Mouse (Mus musculus): ENCODE data around the gene Tasp1. TPM values are rescaled to one million over a fixed set of nuclear protein-coding genes. Genes with fewer than 3 reads are reported as not detected.
"Not testable (repeated sequence)": the region's sequence is repeated elsewhere in the genome, so short reads cannot be mapped to it uniquely, and the experiment has no call there.

Gene Tasp1
- 9.6 and 9.7 TPM in 2 replicates for polyA plus RNA-seq (2012; rRNA removed)

DNA sequence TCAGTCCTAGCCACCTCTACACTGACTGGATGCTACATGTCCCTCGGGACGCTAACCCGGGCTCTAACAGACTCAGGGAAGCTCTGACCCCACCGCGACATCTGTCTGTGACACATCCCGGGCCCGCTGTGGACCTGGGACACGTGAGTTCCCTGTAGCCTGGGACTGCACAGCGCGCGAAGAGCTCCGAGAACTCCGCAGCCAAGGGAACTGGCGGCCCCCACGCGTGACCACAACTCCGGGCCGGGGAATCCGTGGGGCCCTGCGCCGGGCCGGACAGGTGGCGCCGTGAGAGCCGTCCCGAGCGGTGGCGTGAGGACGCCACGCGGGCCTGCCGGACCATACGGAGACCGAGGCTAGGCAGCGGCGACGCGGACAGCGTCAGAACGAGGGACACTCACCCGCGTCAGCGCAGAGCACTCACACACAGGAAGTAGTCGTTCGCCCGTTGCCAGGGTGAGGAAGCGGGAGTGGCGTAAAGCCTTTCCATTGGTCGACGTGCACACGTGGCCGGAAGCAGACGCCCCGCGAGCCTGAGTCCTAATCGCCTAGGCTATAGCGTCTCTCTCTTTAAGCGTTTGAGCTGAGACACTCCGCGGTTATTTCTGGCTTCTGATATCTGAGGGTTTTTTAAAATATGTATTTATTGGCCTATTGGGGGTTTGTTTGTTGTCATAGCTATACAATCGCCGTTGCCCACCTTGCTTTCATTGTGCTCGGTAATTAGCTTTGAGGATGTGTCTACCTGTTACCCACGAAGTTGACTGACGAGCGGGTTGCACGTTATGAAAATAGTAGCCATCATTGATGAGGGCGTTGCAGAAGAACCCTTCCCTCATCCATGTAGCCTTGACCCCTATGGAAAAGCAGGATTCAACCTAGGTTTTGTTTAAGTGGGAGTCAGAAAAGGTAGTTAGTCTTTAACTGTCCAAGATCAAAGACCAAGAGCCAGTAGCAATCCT, at the start of gene Tasp1:
Gene Tasp1, minus strand, starts transcription at position 453 of the 962 bp plus-strand sequence.
- peak; percentile 78 for DNase-seq (ENCODE audit: low spot score)

DNA sequence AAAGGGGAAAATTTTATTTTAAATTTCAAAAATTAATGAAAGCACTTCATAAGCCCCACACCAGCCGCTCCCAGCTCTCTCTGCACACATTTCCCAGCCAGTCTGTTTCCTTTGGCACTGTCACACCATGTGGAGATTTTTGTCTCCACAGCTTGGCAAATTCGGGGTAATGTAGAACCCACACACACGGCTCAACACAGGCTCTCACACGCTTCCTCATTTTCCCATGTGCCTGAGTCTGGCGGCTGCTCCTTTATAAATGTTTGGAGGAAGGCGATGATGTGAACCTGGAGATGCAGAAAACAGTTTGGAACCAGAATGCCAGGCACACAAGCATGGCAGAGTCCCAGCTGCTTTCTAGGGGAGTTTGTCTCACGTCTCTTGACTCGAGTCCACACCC, 47.2 kb upstream of the Tasp1 start:
- no peak for DNase-seq (ENCODE audit: low spot score)

DNA sequence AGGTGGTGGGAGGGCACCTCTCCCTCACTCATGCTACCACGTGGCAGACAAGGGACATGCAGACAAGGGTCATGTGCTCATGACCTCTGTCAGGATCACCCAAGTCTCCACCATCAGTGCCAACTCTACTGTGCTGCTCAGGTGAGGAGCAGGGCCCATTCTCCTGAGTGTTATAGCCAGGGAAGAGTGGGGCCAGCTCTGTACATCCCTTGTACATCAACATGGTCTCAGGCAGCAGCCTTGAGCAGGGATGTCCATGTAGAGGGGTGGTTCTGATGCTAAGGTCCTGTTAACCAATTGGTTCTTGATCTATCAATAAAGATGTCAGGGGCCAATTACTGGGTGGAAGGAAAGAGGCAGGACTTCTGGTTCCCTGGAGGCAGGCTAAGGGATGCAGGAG, 42.3 kb upstream of the Tasp1 start:
- DNase-seq (ENCODE audit: low spot score) = no peak

DNA sequence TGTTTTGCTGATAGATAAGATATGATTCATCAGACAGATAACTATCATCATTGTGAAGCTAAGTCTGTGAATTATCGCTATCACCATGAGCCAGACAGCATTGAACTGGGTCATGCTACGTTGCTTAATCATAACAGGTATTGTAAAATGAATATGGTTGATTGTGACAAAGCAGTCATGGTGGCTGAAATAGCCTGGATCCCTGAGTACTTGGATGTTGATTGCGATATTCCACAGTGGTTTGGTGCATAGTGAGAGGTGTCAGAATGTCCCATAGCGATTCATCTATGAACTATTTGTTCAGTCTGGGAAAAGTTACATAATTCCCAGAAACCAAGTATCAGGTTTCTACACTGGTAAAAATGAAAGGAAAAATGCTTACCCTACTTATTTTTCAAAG, 41.0 kb upstream of the Tasp1 start:
- no peak for DNase-seq (ENCODE audit: low spot score)

DNA sequence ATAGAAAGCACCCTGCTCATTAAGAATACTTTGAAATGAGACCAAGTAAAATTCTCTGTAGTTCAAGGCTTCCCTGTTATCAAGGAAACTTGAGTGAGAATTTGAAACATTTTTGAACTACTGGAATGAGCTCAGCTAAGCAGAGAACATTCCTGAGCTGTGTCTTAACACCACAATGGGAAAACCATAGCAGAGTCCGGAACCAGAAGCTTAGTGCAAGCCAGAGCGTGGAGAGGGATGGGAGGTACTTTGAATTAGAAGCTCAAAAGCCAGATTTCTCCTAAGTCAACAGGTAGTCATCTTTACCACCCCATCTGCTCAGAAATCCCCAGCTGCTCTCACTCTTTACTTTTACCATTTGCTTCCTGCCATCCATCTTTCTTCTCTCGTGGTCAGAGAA, 38.3 kb upstream of the Tasp1 start:
- DNase-seq (ENCODE audit: low spot score) = no peak

- no peak for DNase-seq (ENCODE audit: low spot score)
These were observed 34.2 kb upstream of the Tasp1 start for GRCm38 (mm10) chr2:140100551-140101474.

- DNase-seq (ENCODE audit: low spot score) = no peak
These were observed 33.4 kb upstream of the Tasp1 start for GRCm38 (mm10) chr2:140099971-140100370.

DNA sequence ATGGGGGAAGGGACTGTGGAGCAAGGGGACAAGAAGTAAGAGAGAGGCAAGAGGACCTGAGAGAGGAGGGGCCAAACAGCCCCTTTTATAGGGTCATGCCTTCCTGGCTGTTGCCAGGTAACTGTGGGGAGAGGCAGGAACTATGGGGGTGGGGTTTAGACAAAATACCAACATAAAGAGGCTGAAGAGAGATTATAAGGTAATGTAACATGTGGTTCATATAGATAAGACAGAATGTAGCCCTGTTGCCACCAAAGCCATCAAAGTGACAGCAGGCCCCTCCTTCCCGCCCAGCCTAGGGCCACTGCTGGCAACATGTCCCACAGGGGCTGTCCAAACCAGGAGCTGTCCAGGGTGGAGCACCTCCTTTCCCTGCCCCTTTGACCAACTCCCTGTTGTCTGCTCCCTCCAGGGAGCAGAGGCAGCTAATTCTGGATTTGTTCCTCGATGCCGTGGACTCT, 30.6 kb upstream of the Tasp1 start:
- DNase-seq (ENCODE audit: low spot score) = no peak

DNA sequence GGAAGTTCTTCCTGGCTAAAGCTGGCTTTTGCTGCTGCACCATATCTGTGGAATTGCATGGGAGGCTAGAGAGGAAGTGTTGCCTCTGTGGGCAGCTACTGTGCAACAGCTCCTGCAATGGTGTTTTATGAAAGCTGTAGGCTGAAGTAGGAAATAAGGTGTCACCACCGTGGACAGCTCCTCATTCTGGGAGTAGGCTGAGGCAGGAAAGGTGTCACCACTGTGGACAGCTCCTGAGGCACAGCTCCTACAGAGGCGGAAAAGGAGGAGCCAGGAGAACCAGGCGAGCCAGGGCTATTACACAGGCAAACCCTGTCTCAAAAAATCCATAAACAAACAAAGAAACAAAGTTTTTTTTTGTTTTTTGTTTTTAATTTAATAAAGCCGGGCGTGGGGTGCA, 29.4 kb upstream of the Tasp1 start:
- DNase-seq (ENCODE audit: low spot score) = no peak

GRCm38 (mm10) chr2:140093433-140093832, 26.8 kb upstream of the Tasp1 start:
- DNase-seq (ENCODE audit: low spot score) = no peak

DNA sequence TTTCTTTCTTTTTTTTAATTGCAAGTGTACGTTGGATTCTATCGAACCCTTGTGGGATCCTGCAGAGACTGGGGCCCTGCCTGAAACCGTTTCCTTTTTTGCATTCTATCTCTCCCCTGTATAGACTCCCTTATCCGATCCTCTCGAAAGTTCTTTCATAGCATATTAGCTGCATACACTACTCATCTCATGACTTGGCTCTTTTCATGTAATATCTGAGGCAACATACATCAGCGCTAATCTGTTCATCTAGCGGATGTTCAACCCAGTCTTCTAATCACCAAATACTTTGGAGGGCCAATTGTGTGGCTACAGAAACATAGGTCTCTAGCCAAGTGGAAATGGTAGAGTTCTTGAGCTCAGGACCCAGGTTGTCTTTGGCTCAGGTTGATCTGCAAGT, 17.6 kb upstream of the Tasp1 start:
- no peak for DNase-seq (ENCODE audit: low spot score)

- no peak for DNase-seq (ENCODE audit: low spot score)
These were observed 14.4 kb upstream of the Tasp1 start for GRCm38 (mm10) chr2:140080747-140081577.

- not testable (repeated sequence) for DNase-seq (ENCODE audit: low spot score)
These were observed 12.7 kb upstream of the Tasp1 start for GRCm38 (mm10) chr2:140079284-140079683.

DNA sequence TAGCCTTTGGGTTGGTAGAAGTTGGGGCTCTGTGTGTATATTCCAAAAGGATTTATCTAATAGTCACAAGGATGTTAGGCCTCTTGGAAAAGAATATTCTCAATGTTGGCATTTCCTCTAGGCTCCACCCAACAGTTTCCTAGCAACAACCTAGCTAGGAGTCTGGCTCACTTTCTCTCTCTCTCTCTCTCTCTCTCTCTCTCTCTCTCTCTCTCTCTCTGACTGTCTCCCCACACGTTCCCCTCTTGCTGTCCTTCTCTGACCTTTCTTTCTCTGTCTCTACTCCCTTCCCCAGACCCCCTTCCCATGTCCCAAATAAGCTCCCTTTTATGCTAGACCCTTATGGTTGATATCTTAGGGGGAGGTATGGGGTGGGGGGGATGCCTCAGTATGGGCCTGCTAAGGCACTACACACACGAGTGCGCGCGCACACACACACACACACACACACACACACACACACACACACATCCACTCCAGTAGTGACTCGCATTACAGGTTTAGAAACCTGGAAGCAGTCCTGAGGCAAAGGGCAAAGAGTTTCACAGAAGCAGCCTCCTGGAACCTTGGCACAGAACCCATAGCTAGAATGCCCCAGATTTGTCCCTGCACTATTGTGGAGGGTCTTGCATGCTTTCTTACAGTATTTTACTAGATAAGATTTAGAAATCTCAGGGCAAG, 12.1 kb upstream of the Tasp1 start:
- DNase-seq (ENCODE audit: low spot score) = no peak

- DNase-seq (ENCODE audit: low spot score) = no peak
These were observed 10.9 kb upstream of the Tasp1 start for GRCm38 (mm10) chr2:140077476-140077875.

GRCm38 (mm10) chr2:140075150-140075549, 8.5 kb upstream of the Tasp1 start:
- no peak for DNase-seq (ENCODE audit: low spot score)

DNA sequence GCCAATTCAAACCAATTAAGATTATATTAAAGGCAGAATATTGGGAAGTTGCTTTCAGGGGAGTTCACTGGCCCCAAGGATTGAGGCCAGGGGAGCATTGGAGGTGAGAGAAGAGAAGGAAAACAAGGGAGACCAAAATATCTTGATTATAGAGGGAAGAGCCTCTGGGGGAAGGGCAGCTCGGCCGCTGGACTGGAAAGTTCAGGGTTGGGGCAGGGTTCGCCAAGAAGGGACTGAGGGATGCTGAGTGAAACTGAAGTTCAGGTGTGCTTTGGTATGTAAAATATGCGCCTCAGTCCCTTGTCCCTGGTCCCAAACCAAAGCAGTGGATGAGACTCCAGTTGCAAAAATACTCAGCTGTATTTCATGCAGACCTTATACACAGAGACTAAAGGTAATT, 911 bp upstream of the Tasp1 start:
- DNase-seq (ENCODE audit: low spot score) = no peak

DNA sequence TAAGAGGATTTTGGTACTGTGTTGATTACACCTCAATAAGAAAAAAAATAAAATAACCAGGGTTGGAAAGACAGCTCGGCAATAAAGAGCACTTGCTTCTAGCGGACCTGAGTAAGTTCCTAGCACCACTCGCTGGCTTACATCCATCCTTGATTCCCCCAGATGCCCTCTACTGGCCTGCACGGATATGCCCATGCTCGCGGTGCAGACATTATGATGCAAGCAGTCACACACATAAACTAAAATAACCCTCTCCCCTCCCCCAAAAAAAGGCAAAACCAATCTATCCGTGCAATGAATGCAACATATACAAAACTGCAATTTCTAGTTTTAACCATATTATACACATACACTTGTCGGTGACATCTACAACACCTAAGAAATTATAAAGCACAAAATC, 929 bp downstream of the Tasp1 start:
- no peak for DNase-seq (ENCODE audit: low spot score)

DNA sequence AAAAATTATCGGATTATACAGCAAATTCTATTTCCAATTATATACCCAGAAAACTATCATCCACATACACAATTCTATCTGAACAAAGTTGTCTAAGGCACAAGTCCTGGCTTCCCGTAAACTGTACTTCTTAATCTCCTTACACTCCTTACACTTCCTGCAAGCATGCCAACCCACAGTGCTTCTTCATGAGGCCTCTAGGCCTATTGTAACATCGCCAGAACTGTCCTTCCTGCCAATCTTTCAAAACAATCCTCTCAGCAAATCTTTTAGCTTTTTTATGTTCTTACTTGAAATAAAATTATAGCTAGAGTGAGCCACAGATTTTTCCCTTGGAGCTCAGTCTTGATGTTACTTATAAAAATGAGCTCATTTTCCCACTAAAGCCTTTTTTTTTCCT, 5.1 kb downstream of the Tasp1 start:
- no peak for DNase-seq (ENCODE audit: low spot score)

GRCm38 (mm10) chr2:140060092-140060867, 6.3 kb downstream of the Tasp1 start:
- no peak for DNase-seq (ENCODE audit: low spot score)

Measured in urinary bladder, adult 2 months (tissue).